Mouse (Mus musculus) cerebellum, adult 2 months (tissue): ENCODE data around the gene Sgta.

Source experiments
- CTCF ChIP-seq: fragments of 200-500 bp; IDR thresholded peaks from 2 replicates; pipeline ENCODE4 v1.5.1; 2011; ENCODE audit warnings: low read depth, mild to moderate bottlenecking, control low read depth, low read length, moderate library complexity, borderline replicate concordance; ENCODE audit not compliant: insufficient read depth
- POLR2A ChIP-seq: fragments of 200-500 bp; IDR thresholded peaks from 2 replicates; pipeline ENCODE4 v1.6.1; 2011; ENCODE audit warnings: low read length, control low read depth, borderline replicate concordance; ENCODE audit not compliant: insufficient read depth

DNA sequence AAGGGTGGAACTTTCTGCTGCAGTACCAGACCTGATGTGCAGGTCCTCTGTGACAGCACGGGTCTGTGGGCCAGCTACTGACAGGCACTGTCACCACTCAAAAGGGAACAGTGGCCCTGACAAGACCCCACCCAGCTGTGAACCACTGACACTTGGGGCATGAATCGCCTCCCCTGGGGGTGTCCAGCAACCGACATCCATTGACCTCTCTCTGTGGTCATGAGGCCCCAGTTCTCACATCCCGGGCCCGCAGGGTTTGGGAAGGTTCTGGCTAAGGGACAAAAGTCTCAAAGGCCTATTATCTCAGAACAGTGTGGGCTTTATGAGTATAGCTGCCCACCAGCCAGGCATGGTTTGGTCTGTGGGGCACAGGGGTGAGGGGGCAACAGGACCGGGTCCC lies 4.8 kb downstream of the Sgta start:
- TF ChIP-seq POLR2A (no peak), CTCF (no peak)
